ENCODE assay signal across 15 mouse cellular contexts in the genomic region with DNA sequence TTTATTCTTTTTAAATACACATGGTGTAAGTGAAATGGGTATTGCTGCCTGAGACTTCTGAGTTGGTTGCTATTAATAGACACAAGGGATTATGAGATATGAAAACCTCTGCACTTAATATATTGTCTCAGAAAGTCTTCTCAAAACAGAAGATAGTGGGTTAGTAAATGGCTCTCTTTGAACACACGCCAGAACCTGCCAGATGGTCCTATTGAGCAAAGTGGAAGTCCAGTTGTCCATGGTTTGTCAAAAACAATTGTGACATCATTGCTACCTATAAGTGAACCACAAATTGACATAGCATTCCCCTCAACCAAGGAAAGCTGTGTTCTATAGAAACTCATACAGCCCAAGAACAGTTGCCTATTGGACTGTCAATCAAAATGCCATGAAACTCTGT.
A peak's percentile ranks its signal among the peaks of the same experiment; 100 is the strongest.
DNase-seq lines count a peak whose midpoint lies in the region.
"Had no signal": no experiment of that assay in that cellular context is flagged by ENCODE, and none has a peak within 500 bp of the region (broad histone marks: within the 10 kb centered on the region; RNA-seq: fewer than 3 reads in every experiment).

No protein-coding gene starts in this region.

- DNase-seq in cerebellum, adult 8-10 months = peak; percentile 23
- no peak for DNase-seq in cerebellum, adult 11 months
- DNase-seq in cerebellum, adult 9-11 months = peak; percentile 29
- peak; percentile 57 to 62 for DNase-seq in cerebellum, postnatal 10 days
- DNase-seq in yolk sac, embryonic 10.5 days (ENCODE audit: low spot score) = no peak
- DNase-seq in layer of hippocampus, postnatal 14 days (ENCODE audit: low spot score in 2 of 2) = no peak
- DNase-seq: adrenal gland, adult 2 months; adrenal gland, postnatal 14 days; forebrain, postnatal 0 days; gastrocnemius, adult 2 months; gastrocnemius, postnatal 14 days; heart, adult 18-20 months; heart, postnatal 14 days; heart, postnatal 4 days; kidney, adult 2 months had no signal

Comparison
In these comparisons a context has a peak if more than half of its experiments do, and no peak if none do; other contexts are left out.
1. DNase-seq: peak in cerebellum, adult 8-10 months (single experiment), cerebellum, adult 9-11 months (single experiment) and cerebellum, postnatal 10 days (2 of 2); none in cerebellum, adult 11 months (single experiment), yolk sac, embryonic 10.5 days (single experiment) and layer of hippocampus, postnatal 14 days (0 of 2).